Mouse (Mus musculus) ES-Bruce4 (cell line): ENCODE results near the gene Usp30.

Experiments used
- CTCF ChIP-seq: IDR thresholded peaks from one replicate; pipeline ENCODE4 v1.8.1; 2011; ENCODE audit warnings: low read depth, low read length
- EP300 ChIP-seq: IDR thresholded peaks from 2 replicates; pipeline ENCODE4 v1.6.1; 2011; ENCODE audit warnings: low read depth, low read length; ENCODE audit not compliant: insufficient read depth

DNA sequence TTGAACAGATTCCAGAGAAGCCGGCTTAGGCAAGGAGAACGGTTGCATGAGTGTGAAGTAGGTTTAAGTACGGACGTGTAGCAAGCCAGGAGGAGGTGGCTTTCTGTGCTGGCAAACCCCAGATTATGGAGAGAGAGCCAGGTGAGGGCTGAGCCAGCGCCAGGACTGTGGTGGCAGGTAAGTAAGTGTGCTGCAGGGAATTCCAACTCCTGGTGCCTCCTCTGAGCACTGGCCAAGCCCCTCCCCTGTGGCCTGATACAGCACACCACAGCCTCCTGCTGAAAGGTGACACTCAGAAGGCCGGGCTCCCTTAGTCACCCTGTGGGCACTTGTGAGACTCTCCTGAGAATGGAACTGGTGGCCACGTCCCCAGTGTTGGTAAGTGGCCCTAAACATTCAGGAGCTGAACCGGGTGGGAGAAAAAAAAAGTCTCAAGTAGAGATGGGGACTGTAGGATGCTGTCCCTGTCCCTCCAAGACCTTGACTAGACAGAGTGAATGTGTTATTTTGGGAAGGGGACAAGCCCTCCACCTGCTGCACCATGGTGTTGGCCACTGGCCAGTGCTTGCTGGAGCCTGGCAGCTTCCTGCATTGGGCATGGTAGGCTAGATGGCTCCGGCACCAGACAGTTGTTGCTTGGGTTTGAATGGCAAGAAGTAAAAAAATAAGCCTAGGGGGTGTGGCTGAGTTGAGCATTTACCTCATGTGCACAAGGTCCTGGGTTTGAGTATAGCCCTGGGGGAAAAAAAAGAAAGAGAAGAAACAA, 90.1 kb downstream of the Usp30 start:
- no peak for TF ChIP-seq CTCF
- TF ChIP-seq EP300, result no peak
